Mouse (Mus musculus): ENCODE data around the gene Acacb. TPM values are rescaled to one million over a fixed set of nuclear protein-coding genes. Genes with fewer than 3 reads are reported as not detected.

Gene Acacb
- polyA plus RNA-seq, 1 experiment from 2014 or later: 12.1 TPM

- Histone ChIP-seq H3K4me1 (ENCODE audit: control insufficient read depth in 2 of 2, insufficient read depth in 2 of 2, low read length in 2 of 2) (peaks cover 0 to 2% of the 10 kb centered on the region in 2 experiments; a peak in 1 of 4 replicates), H3K27ac (replicated peaks in 1 of 2; ENCODE audit: control insufficient read depth in 1 of 2, insufficient read depth in 1 of 2, low read depth in 2 of 2, low read length in 2 of 2) (no peak overlapping the region), H3K9me3 (ENCODE audit: control insufficient read depth, low read length) (no peaks in the 10 kb centered on the region), H3K27me3 (ENCODE audit: control insufficient read depth, insufficient read depth, low read length) (no peaks in the 10 kb centered on the region), H3K4me3 (ENCODE audit: control insufficient read depth in 1 of 2, insufficient read depth in 1 of 2, low read depth in 1 of 2, low read length in 2 of 2) (no peak overlapping the region), H3K4me2 (ENCODE audit: low read length) (no peak overlapping the region), H3K9ac (ENCODE audit: low read length) (no peak overlapping the region), H3K36me3 (ENCODE audit: control insufficient read depth, insufficient read depth, low read length) (no peaks in the 10 kb centered on the region)
- 77% methylated on average over 24 of the region's 24 CpGs for WGBS
- ATAC-seq (ENCODE audit: insufficient number of reproducible peaks, insufficient read depth, low FRiP score, low read depth): no peak
Observed at GRCm38 (mm10) chr5:114299883-114300610, 153.7 kb downstream of the Acacb start.

Other genes with a start within 250 kb of the Acacb start
- gene Coro1c, start 237.8 kb upstream of the Acacb start, polyA plus RNA-seq (2014; fragmentation: Nextera tagmentation; extraction: Ambion mirVana): 84.9 and 88.2 TPM in 2 replicates
- gene Ssh1, start 152.6 kb upstream of the Acacb start, polyA plus RNA-seq (2014; fragmentation: Nextera tagmentation; extraction: Ambion mirVana): 15.1 and 16.4 TPM in 2 replicates
- not detected in 2 replicates for gene Dao, start 142.8 kb upstream of the Acacb start, polyA plus RNA-seq (2014; fragmentation: Nextera tagmentation; extraction: Ambion mirVana)
- 5.4 and 7.6 TPM in 2 replicates for gene Usp30, start 81.1 kb upstream of the Acacb start, polyA plus RNA-seq (2014; fragmentation: Nextera tagmentation; extraction: Ambion mirVana)
- 0.11 TPM in 1 of 2 replicates, not detected in the other for gene Svop, start 55.0 kb upstream of the Acacb start, polyA plus RNA-seq (2014; fragmentation: Nextera tagmentation; extraction: Ambion mirVana)
- gene Alkbh2, start 18.3 kb upstream of the Acacb start, polyA plus RNA-seq (2014; fragmentation: Nextera tagmentation; extraction: Ambion mirVana): 9.1 and 9.8 TPM in 2 replicates
- 28.3 and 34.1 TPM in 2 replicates for gene Ung, start 16.1 kb upstream of the Acacb start, polyA plus RNA-seq (2014; fragmentation: Nextera tagmentation; extraction: Ambion mirVana)
- not detected in 2 replicates for gene Foxn4, start 127.3 kb downstream of the Acacb start, polyA plus RNA-seq (2014; fragmentation: Nextera tagmentation; extraction: Ambion mirVana)
- 1.4 and 2.6 TPM in 2 replicates for gene Myo1h, start 142.6 kb downstream of the Acacb start, polyA plus RNA-seq (2014; fragmentation: Nextera tagmentation; extraction: Ambion mirVana)
- 104 and 106 TPM in 2 replicates for gene Kctd10, start 234.0 kb downstream of the Acacb start, polyA plus RNA-seq (2014; fragmentation: Nextera tagmentation; extraction: Ambion mirVana)
- gene Ube3b, start 234.1 kb downstream of the Acacb start, polyA plus RNA-seq (2014; fragmentation: Nextera tagmentation; extraction: Ambion mirVana): 51.1 and 53.0 TPM in 2 replicates